Mouse (Mus musculus) Patski (cell line): ENCODE measurements around the gene Als2. TPM values are rescaled to one million over a fixed set of nuclear protein-coding genes. Genes with fewer than 3 reads are reported as not detected.

Source experiments
- ATAC-seq: fragments of 100-300 bp; one replicate; pipeline ENCODE4 v1.8.0; 2021
- CTCF ChIA-PET: fragments of 350-600 bp; sonication (Branson Sonifier 250); formaldehyde crosslinking; loops from one replicate; lab custom pipeline; 2022; ENCODE audit warnings: inconsistent platforms; lab: Charles Lee
- POLR2A ChIA-PET: fragments of 350-600 bp; sonication (Branson Sonifier 250); formaldehyde crosslinking; loops from one replicate; lab custom pipeline; 2022; ENCODE audit warnings: antibody characterized with exemption, inconsistent platforms; lab: Charles Lee
- DNase-seq: peaks from one replicate; pipeline ENCODE4 v3.0.0-alpha.2; 2011; ENCODE audit warnings: low read depth, low spot score
- H3K27me3 ChIP-seq: fragments of 371-371 bp; one replicate; pipeline ENCODE4 v1.5.1; 2021
- CTCF ChIP-seq: fragments of 100-300 bp; IDR thresholded peaks from one replicate; pipeline ENCODE4 v1.5.1; 2021
- in situ Hi-C: fragments of 300-500 bp; cut with MboI; formaldehyde crosslinking; loops from 3 replicates; pipeline ENCODE4 v1.11.1; 2018; ENCODE audit warnings: low pct_unique_long_range_greater_than_20kb, mixed read lengths
- polyA plus RNA-seq: library from polyadenylated mRNA; unstranded; gene quantifications from one replicate; pipeline ENCODE4 v1.2.3, GENCODE M21; 2021

Gene Als2
- polyA plus RNA-seq, 1 experiment from 2014 or later, result 19.0 TPM

DNA sequence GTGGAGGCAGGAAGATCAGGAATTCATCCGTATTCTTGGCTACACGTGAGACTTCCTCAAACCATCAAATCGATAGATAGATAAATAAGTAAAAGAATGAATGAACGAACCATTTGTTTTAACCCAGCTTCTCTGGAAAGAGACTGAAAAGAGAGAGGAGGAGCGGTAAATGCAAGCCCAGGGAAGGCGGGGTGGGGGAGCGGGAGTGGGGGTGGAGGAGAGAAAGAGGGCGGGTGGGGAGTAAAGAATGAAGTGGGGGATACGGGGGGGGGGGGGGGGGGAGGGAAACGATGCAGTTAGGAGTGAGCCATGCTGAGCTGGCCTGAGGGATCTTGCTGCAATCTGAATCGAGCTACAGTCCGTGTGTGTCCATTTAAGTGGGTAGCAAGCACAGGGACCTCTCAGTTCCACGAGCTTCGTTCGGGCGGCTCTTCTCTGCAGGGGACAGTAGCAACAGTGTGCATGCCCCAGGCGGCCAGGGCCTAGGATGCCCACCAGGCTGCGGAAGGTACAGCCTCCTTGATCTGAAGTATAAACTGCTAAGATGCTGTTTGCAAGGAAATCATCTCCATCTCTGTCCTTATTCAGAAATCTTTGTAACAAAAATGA is 16.4 kb upstream of the Als2 start:
- ATAC-seq (no peak), DNase-seq (no peak)
- TF ChIP-seq CTCF, result no peak
- ChIA-PET CTCF (interaction anchor here (1.7 kb wide), 1 partner anchor 15 kb away, joined by 6 read pairs; no protein-coding TSS in a partner anchor), POLR2A (no interaction called here)
- in situ Hi-C loops, result loop anchor here (5.0 kb wide), 1 partner anchor 374 kb away; no protein-coding TSS in a partner anchor
- H3K27me3 ChIP-seq, result no peaks in the 10 kb centered on the region

GRCm38 (mm10) chr1:59252762-59253161 is 15.7 kb upstream of the Als2 start:
- in situ Hi-C loops, result loop anchor here (5.0 kb wide), 1 partner anchor 375 kb away; no protein-coding TSS in a partner anchor
- ChIA-PET POLR2A (no interaction called here), CTCF (no interaction called here)
- TF ChIP-seq CTCF, result no peak
- ATAC-seq (no peak), DNase-seq (no peak)
- H3K27me3 ChIP-seq, result no peaks in the 10 kb centered on the region

DNA sequence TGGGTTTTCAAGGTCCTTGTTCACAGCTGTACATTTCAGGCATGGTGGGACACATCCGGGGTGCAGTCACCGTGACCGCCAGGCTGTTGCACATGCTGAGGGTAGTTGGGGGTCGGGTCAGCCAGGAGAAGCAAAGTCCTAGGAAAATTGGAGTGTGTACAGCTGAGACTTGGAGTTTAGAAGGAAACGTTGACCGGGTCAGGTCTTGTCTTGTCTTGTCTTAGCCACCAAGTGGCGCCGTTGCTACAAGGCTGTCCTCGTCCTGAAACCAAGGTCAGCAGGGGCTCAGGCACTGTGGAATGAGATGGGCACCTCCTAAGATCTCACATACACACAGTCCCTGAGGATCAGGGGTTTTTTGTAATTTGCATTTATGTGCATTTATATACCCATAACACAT is 10.6 kb upstream of the Als2 start:
- POLR2A ChIA-PET, result interaction anchor here (0.6 kb wide), 2 partner anchors 159 to 473 kb away, joined by 3 to 8 read pairs; no protein-coding TSS in a partner anchor
- in situ Hi-C loops, result no loop called here
- DNase-seq (no peak), ATAC-seq (peak; percentile 54)
- CTCF ChIA-PET, result interaction anchor here (0.7 to 3.1 kb wide), 10 partner anchors 9 to 389 kb away, joined by 3 to 13 read pairs (median 4); partner anchors contain the start of genes Als2 and Cdk15
- peak; percentile 93 for TF ChIP-seq CTCF
- H3K27me3 ChIP-seq, result no peaks in the 10 kb centered on the region

DNA sequence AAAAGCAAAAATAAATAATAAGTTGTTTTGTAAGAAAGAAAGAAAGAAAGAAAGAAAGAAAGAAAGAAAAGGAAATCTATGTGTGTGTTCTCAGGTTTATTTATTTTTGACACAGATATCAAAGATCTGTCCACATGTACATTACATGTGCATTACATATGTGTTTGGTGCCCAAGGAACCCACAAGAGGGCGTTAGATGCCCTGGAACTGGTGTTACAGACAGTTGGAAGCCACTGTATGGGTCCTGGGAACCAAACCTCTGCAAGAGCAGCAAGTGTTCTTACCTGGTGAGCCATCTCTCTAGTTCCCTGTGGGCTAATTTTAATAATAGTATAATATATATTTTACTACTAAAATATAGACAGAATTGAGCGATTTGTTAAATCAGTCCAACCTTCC is 6.7 kb upstream of the Als2 start:
- in situ Hi-C loops, result no loop called here
- DNase-seq, result no peak
- no peak for TF ChIP-seq CTCF
- CTCF ChIA-PET, result no interaction called here
- POLR2A ChIA-PET, result no interaction called here
- H3K27me3 ChIP-seq, result no peaks in the 10 kb centered on the region
- ATAC-seq, result no peak

- peak; percentile 90 for TF ChIP-seq CTCF
- CTCF ChIA-PET, result interaction anchor here (0.8 to 3.2 kb wide), 21 partner anchors 9 to 388 kb away, joined by 3 to 12 read pairs (median 4); partner anchors contain the start of genes Cdk15 and Mpp4
- DNase-seq, result no peak
- no peaks in the 10 kb centered on the region for H3K27me3 ChIP-seq
- peak; percentile 32 for ATAC-seq
- in situ Hi-C loops, result loop anchor here (5.0 to 10.0 kb wide), 4 partner anchors 90 to 453 kb away; no protein-coding TSS in a partner anchor
- POLR2A ChIA-PET, result interaction anchor here (0.7 to 1.1 kb wide), 2 partner anchors 76 to 371 kb away, joined by 3 read pairs; no protein-coding TSS in a partner anchor
Observed at GRCm38 (mm10) chr1:59237614-59238211, 682 bp upstream of the Als2 start.

- CTCF ChIA-PET, result interaction anchor here (1.3 to 1.7 kb wide), 2 partner anchors 8 to 12 kb away, joined by 5 to 6 read pairs; partner anchors contain the start of gene Als2
- TF ChIP-seq CTCF, result no peak
- POLR2A ChIA-PET, result no interaction called here
- no peaks in the 10 kb centered on the region for H3K27me3 ChIP-seq
- DNase-seq (no peak), ATAC-seq (no peak)
- in situ Hi-C loops, result no loop called here
Observed at GRCm38 (mm10) chr1:59229187-59229586, 7.8 kb downstream of the Als2 start.

DNA sequence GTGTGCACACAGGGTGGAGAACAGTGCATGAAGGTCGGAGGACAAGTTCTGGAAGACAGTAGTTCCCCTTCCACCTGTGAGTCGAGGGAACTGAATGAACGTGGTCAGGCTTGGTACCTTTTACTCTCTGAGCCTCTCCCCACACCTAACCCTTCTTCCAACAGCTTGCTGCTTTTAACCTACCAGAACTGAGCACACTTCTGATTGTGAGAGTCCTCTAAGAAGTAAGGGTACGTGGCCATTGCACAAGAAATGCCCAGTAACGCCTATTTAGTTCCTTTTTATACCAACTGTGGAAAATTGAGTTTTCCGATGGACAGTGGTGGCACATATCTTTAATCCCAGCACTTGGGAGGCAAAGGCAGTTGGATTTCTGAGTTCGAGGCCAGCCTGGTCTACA is 8.5 kb downstream of the Als2 start:
- DNase-seq, result no peak
- no peaks in the 10 kb centered on the region for H3K27me3 ChIP-seq
- ChIA-PET POLR2A (no interaction called here), CTCF (interaction anchor here (0.7 to 1.7 kb wide), 3 partner anchors 9 to 21 kb away, joined by 3 to 6 read pairs (median 5); partner anchors contain the start of gene Als2)
- in situ Hi-C loops, result no loop called here
- no peak for TF ChIP-seq CTCF
- ATAC-seq, result no peak

DNA sequence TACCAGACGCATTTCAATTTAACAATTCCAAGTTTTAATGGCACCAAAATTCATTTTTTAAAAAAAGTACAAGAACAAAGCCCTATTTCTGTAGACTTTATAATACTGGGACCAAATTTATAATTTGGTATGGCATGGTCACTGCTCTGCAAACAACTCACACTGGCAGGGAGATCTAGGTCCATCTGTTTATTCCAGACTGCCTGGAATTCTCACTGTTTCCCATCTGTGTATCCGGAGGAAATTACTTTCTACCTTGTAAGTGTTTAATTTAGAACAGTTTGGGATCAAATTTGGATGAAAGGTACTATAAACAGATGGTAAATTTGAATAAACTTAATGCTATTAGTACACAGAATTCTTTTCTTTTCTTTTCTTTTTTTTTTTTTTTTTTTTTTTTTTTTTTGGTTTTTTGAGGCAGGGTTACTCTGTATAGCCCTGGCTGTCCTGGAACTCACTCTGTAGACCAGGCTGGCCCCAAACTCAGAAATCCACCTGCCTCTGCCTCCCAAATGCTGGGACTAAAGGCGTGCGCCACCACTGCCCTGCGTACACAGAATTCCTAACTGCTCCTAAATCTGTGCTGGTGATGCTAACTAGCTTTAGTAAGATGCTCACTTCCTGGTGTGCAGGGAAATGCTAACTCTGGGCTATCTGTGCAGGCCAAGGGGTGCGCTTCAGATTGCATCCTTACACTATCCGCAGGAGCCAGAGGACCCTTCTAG is 14.8 kb downstream of the Als2 start:
- ChIA-PET POLR2A (no interaction called here), CTCF (interaction anchor here (1.1 to 2.0 kb wide), 2 partner anchors 17 to 19 kb away, joined by 4 to 5 read pairs; no protein-coding TSS in a partner anchor)
- in situ Hi-C loops, result no loop called here
- no peaks in the 10 kb centered on the region for H3K27me3 ChIP-seq
- no peak for TF ChIP-seq CTCF
- DNase-seq (no peak), ATAC-seq (no peak)

- ATAC-seq (no peak), DNase-seq (no peak)
- TF ChIP-seq CTCF, result no peak
- POLR2A ChIA-PET, result no interaction called here
- H3K27me3 ChIP-seq, result no peaks in the 10 kb centered on the region
- CTCF ChIA-PET, result interaction anchor here (1.2 to 2.0 kb wide), 4 partner anchors 12 to 104 kb away, joined by 3 to 6 read pairs (median 4); no protein-coding TSS in a partner anchor
- in situ Hi-C loops, result no loop called here
Observed at GRCm38 (mm10) chr1:59221591-59221990, 15.4 kb downstream of the Als2 start.

DNA sequence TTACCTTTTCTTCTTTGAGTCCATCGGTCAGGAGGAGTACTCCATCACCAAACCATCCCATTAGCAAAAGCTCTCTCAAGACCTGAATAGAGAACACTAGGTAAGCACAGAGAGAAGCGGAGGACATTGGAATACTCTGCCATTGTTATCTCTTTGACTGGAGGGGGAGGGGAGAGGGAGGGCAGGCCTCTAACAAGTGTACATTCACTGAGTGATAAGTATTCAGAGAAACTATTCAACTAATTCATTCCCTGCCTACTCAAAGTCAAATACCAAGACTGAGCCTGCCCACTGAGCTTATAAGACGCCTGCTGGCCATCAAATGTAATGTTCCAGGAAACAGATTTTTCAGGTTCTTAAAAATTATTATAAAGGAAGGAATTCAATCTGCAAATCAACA is 16.7 kb downstream of the Als2 start:
- in situ Hi-C loops, result no loop called here
- POLR2A ChIA-PET, result no interaction called here

More for the DNA sequence above, 16.7 kb downstream of the Als2 start:
- CTCF ChIA-PET, result interaction anchor here (0.7 to 2.0 kb wide), 6 partner anchors 11 to 102 kb away, joined by 3 to 6 read pairs (median 4); no protein-coding TSS in a partner anchor
- no peaks in the 10 kb centered on the region for H3K27me3 ChIP-seq
- TF ChIP-seq CTCF, result no peak
- ATAC-seq (no peak), DNase-seq (no peak)
